Mouse (Mus musculus): ENCODE data around the gene Gm3893.
"Not testable (repeated sequence)": the region's sequence is repeated elsewhere in the genome, so short reads cannot be mapped to it uniquely, and the experiment has no call there.

Gene Gm3893

GRCm38 (mm10) chr4:42090907-42091306 is at the start of gene Gm3893:
TSS of gene Gm3893 (plus strand) at chr4:42091207.
- not testable (repeated sequence) for DNase-seq (ENCODE audit: low read depth, low spot score)

- DNase-seq (ENCODE audit: low read depth, low spot score), result not testable (repeated sequence)
Observed at GRCm38 (mm10) chr4:42114517-42114916, 23.5 kb downstream of the Gm3893 start, which contains the start of gene Gm13304. TSS of gene Gm13304 (plus strand) at chr4:42114817.
